Mouse (Mus musculus) thymus, postnatal 36 days (tissue): Measurements from ENCODE around the gene Mis12.

Source experiments
- DNase-seq, 2 experiments: peaks; one replicate each; pipeline ENCODE4 v3.0.0; 2022; ENCODE audit warnings: mixed read lengths in 2 of 2

Gene Mis12

GRCm38 (mm10) chr11:71019201-71020068 lies at the start of gene Mis12, which contains the start of gene Derl2:
Gene Mis12 (plus strand): TSS chr11:71019611.
Gene Derl2 (minus strand): TSS chr11:71019841.
- peak; percentile 97 to 99 for DNase-seq

- peak; percentile 90 to 94 for DNase-seq
These were observed 49.4 kb upstream of the Mis12 start, which contains the start of the genes Nup88 and Rpain for GRCm38 (mm10) chr11:70969821-70970559. Gene Nup88 (minus strand): TSS chr11:70969973. Gene Rpain (plus strand): TSS chr11:70970213.

GRCm38 (mm10) chr11:70970560-70971540 lies 48.6 kb upstream of the Mis12 start:
- DNase-seq, result no peak

GRCm38 (mm10) chr11:70972586-70972985 lies 46.8 kb upstream of the Mis12 start:
- no peak for DNase-seq

- DNase-seq, result no peak
These were observed 45.5 kb upstream of the Mis12 start for GRCm38 (mm10) chr11:70973947-70974346.

GRCm38 (mm10) chr11:70975193-70975592 lies 44.2 kb upstream of the Mis12 start:
- no peak for DNase-seq

- DNase-seq, result no peak
These were observed 42.1 kb upstream of the Mis12 start for GRCm38 (mm10) chr11:70977293-70977692.

- DNase-seq, result no peak
These were observed 39.2 kb upstream of the Mis12 start for GRCm38 (mm10) chr11:70980232-70980631.

GRCm38 (mm10) chr11:70980751-70981510 lies 38.5 kb upstream of the Mis12 start:
- no peak for DNase-seq

- no peak for DNase-seq
These were observed 37.4 kb upstream of the Mis12 start for GRCm38 (mm10) chr11:70982030-70982429.

GRCm38 (mm10) chr11:70982557-70983228 lies 36.7 kb upstream of the Mis12 start, which contains the start of gene C1qbp:
Gene C1qbp (minus strand): TSS chr11:70983026.
- DNase-seq, result peak; percentile 92 to 94

- no peak for DNase-seq
These were observed 18.2 kb upstream of the Mis12 start for GRCm38 (mm10) chr11:71001167-71001566.

- no peak for DNase-seq
These were observed 15.6 kb upstream of the Mis12 start for GRCm38 (mm10) chr11:71003611-71004315.

- DNase-seq, result peak; percentile 94
These were observed 15.1 kb upstream of the Mis12 start, which contains the start of gene Dhx33 for GRCm38 (mm10) chr11:71004316-71004773. Gene Dhx33 (minus strand): TSS chr11:71004437.

GRCm38 (mm10) chr11:71005046-71005445 lies 14.4 kb upstream of the Mis12 start:
- DNase-seq, result no peak

- DNase-seq, result no peak
These were observed 12.4 kb upstream of the Mis12 start for GRCm38 (mm10) chr11:71007026-71007425.

- DNase-seq, result no peak
These were observed 11.6 kb upstream of the Mis12 start for GRCm38 (mm10) chr11:71007831-71008230.

GRCm38 (mm10) chr11:71008321-71008720 lies 11.1 kb upstream of the Mis12 start:
- no peak for DNase-seq

- DNase-seq, result no peak
These were observed 6.7 kb upstream of the Mis12 start for GRCm38 (mm10) chr11:71012743-71013142.

GRCm38 (mm10) chr11:71017051-71017450 lies 2.4 kb upstream of the Mis12 start:
- no peak for DNase-seq
